Mouse (Mus musculus) embryo, embryonic 10 days (tissue): ENCODE results near the gene Fkbp14.

Source experiments
- DNase-seq: peaks from one replicate; pipeline ENCODE4 v3.0.0-alpha.2; 2015; ENCODE audit warnings: low spot score

The Fkbp14 gene

DNA sequence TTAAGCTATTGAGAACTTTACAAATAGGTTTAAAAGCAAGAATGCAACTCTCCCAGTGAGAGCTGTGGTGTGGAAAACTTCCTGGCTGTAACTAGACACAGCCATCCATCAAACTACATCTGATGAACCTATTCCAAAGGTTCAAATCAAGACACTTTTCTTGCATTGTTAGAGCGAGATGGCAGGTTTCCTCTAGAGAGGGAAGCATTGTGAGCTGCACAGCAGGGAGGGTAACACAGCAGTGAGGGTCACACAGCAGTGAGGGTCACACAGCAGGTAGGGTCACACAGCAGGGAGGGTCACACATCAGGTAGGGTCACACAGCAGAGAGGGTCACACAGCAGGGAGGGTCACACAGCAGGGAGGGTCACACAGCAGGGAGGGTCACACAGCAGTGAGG is 8.9 kb downstream of the Fkbp14 start:
- no peak for DNase-seq

DNA sequence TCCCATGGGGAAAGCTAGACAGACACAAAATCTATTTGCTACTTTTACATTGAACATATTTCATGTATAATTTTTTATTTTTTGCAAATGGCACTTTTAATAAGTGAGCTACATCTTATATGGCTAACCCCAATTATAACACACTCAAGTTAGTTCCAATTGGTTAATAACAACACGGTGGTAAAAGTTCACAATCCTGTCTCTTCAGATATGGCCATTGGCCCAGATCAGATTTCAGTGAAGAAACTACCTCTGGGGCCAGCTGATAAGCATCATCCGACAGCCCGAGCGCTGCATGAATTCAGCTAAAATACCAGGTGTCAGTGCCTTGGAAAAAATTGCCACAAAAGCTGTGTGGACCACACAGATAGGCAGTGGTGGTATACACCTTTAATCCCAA is 9.4 kb downstream of the Fkbp14 start:
- DNase-seq: no peak

DNA sequence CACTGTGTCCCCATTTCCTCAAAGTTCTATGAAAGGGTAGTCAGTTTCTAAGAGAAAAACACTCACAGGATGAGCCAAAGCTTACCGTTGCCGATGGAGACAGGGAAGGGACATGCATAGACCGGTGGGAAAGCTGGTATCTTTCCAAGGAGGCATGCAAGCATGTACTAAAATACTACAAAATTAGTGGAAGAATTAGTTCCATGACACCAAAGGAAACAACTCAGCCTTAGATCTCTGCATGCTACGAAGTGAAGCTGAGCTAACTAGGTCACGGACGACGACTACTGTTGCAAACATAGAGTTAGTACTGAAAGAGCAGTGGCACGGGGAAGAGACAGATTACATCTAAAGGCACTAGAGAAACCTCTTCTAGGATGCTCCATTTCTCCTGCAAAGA is 10.2 kb downstream of the Fkbp14 start:
- no peak for DNase-seq

DNA sequence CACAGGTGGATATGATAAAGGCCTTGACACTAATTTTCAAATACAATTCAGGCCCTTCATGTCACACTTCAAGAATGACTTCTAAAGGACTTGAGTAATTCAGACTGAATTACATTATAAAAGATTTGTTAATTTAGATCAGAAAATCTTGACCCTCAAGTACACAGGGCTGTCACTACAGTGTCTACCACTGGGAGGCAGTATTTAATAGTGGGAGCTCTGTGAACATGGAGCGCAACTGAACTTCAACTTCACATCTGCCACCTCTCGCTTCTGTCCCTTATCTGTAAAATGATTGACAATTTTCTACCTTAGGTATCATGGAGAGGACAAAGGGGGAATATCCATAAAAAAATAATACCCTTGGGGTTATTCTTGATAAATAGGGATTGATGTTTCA is 10.9 kb downstream of the Fkbp14 start:
- DNase-seq: peak; percentile 80

DNA sequence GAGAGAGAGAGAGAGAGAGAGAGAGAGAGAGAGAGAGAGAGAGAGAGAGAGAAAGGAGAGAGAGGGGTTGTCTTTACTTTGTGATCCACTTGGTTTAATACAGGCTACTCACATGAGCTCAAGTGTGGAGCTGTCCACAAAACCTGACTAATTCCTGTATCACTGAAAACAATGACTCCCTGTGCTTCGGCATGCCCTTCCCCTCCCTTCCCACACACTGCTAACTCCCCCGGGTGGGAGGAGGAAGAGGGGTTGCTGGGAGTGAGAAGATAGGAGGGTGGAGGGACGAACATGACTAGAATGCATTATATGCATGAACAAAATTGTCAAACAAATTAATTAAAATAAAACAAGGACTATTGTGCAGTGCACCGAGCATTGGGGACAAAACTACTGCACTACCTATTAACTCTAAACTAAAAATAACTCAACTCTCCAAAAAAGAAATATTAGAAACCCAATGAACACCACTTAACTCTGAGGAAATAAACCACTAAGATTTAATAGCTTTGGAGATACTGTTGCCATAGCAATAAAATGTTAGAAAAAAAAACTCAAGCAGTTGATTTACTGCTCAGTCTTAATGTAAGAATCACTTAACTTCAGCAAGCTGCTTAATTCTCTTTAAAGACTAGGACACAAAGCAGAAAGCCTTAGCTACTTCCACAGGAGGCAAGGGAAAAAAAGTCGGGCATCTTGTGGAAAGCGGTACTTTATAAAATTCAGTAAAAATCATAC is 23.7 kb downstream of the Fkbp14 start:
- DNase-seq: no peak

DNA sequence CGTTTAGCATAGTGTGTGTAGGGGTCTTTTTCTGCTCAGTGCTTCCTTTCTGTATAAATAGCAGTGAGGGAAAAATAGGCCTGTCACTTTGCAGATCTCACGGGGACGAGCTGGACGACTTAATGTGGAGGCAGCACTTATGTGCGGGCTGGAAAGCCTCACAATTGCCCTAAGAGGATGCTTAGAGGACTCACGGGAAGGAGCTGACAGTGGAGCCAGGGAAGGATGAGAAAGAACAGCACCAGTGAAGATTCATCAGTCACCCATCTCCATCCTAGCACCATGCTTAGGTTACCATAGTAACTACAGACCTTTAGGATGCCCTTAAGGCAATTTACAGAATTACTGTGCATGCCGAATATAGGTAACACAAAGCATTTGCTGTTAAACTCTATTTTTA is 27.3 kb downstream of the Fkbp14 start:
- DNase-seq: no peak

DNA sequence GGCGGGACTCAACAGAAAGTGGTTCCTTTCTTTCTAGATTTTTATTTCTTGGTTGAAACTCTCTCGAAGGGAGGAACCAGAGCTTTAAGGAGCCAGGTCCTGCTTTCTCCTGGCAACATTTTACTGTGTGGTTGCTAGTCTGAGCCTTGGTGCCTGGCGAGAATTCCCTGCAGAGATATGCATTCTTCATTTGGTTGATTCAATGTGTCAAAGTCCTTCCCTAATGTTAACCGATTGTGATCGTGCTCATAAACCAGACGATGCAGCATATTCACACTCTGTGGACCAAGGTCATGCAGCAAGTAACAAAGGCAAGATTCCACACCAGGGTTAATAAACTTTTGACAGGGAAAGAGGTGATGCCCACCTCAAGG is 30.6 kb downstream of the Fkbp14 start:
- no peak for DNase-seq

DNA sequence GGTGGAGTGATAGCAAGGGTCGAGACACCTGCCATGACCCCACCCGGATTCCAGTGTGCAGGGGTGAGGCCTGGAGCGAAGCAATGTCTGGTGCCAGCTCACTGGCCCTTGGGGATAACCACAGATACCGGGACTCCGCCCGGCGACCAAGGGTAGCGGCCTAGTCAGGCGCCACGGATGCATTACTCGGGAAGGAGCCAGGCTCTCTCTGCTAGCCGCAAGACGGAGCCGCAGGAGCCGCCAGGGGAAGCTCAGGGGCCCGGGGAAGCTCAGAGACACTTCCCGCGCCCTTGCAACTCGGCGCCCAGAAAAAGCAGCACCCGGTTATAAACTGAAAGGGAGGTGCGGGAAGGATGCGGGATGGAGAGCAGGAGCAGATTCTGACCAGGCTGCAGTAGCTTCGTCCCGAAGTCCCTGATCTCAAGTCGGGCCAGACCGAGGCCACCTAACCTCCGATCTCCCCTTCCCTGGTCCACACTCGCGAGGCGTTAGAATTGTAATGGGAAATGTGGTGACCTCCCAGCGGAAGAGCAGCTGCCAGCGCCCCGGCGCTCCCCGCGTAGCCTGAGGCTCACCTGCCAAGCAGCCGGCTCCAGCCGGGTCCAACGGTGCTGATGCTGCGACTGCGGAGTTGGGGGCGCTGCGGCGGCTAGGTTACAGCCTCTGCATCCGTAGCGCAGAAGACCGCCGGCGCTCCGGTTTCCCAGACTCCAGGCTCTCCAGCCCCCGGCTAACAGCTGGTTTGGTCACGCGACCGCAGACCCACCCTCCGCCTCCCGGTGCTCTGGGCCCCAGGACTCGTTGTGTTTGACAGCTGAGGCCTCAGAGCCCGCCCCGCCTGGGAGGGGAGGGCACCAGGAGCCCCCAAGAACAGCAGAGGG is 31.2 kb downstream of the Fkbp14 start, which contains the start of gene Scrn1:
TSS of gene Scrn1 (minus strand) at position 825 of the 881 bp plus-strand sequence.
- peak; percentile 79 for DNase-seq

DNA sequence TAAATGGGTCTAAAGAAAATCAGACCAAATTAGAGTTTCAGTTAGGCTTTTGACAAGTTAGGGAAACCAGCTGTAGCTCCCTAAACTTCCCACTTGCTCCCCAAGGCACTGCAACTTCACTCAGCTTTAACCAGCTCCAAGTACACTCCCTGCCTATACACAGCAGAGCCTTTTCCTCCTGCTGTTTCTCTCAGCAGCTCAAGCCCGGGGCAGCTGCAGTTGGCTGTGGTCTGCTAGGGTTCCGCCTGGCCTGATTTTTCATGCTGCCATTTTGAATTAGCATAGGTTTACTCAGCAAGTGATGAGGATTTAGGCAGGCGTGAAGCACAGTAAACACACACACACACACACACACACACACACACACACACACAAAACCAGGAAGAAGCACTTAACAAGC is 32.1 kb downstream of the Fkbp14 start:
- peak; percentile 40 for DNase-seq

DNA sequence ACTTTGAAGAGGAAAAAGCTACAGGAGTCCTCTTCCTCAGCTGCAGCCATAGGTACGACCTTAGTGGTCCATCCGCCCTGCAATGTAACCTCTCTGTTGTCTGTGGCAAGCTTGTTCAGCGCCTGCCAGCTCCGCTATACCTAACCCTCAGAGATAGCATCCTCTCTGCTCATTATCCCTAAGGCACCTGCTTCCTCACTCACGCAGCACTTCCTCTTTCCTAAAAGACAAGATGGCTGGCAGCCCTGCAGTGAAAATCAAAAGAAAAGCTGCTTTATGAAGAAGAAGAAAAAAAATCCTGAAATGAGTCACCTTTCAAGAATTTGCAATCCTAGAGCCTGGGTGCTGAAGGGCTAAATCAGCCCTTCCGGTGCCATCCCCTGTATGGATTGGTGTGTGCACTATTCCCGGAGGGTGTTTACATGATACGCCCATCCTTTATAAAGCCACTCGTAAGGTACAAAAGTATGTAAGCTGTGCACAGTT is 32.6 kb downstream of the Fkbp14 start:
- DNase-seq: no peak

DNA sequence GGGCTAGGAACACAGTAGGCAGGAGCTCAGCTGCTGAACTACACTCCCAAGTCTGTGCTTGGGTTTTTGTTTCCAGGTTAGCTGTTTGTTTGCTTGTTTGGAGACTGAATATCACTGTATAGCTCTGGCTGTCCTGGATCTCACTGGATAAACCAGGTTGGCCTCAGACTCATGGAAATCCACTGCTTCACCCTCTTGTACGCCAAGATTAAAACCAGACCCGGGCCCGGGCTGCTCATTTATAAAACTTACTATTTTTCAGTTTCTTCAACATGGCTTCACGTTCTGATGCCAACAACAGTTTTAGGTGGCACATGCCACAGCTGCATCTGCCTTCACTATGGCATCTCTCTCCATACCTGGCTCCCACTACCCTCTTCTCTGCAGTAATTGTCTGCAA is 33.5 kb downstream of the Fkbp14 start:
- no peak for DNase-seq

DNA sequence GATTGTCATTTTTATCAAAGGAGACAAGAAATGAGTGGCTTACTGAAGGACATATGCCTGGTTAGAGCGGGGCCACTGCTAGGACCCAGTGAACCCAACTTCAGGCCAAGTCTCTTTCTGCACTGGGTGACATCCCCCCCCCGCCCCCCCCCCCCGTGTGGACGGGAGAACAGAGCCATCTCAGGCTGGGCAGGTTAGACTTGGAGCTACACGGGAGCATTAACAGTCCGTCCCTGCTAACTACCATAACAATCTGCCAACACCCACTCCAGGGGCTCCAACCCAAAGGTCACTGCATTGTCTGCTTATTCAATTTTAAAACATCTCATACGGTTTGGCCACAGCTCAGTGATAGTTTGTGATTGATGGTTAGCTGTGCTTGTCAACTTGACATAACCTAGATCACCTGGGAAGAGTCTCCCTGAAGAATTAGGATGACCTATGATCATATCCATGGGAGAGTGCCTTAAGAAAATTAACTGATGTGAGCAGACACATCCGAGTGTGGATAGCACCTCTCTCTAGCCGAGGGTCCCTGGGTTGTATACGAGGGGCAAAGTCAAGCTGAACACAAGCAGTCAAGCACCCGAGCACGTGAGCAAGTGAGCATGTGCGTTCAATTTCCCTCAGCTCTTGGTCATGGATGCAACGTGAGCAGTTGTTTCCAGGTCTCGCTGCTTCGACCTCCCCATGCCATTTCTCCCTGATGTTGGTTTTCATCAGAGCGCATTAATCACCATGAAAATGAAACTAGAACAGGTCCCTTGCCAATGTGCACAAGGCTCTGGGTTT is 34.9 kb downstream of the Fkbp14 start:
- no peak for DNase-seq

DNA sequence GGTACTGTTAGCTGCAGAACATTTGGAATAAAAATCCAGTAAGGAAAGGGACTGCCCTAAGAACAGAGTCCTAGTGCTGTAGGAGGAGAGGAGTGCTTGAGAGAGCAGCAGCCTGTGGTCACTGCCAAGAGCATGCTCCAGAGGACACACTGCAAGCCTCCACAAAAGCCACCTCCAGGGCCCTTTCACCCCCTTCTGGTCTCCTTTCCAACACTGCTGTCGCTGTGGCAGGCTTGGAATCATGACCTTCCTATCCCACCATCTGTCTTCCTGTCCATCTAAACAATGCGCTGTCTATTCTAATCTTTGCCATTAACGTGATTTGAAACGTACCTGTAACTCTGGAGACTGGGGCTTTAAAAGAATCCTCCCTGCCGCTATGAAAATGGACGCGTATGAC is 38.6 kb downstream of the Fkbp14 start:
- DNase-seq: no peak

DNA sequence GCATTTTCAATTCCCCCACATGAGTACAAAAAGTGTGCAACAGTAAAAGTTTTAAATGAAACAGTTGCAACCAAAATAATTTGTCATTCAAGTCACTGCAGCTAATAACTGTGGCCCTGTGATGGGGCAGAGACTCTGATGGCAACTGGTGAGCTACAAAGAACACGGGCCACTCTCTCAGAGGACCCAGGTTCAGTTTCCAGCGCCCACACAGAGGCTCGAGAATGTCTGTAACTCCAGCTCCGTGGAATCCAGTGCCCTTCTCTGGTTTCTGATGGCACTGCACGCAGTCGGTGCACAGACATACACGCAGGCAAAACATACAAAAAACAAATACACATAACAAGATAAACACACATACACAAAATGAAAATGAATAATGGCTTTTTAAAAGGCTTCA is 39.4 kb downstream of the Fkbp14 start:
- DNase-seq: no peak

DNA sequence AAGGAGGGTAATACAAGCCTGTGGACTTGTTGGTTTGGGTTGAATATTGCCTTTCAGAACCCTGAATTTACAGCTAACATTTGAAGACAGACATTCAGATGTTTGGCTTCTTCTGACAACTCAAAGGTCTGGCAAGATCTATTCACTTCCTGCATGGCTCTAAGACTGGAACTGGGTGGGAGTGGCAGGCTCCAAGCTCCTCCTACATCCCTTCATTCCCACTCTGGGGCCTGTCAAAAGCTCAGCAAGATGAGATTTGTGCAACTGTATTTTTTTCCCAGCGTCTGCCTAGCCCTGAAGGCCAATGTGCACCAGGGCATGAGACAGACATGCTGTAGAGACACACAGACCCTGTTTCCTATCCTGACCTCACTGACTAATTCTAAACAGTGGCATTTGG is 41.3 kb downstream of the Fkbp14 start:
- no peak for DNase-seq

DNA sequence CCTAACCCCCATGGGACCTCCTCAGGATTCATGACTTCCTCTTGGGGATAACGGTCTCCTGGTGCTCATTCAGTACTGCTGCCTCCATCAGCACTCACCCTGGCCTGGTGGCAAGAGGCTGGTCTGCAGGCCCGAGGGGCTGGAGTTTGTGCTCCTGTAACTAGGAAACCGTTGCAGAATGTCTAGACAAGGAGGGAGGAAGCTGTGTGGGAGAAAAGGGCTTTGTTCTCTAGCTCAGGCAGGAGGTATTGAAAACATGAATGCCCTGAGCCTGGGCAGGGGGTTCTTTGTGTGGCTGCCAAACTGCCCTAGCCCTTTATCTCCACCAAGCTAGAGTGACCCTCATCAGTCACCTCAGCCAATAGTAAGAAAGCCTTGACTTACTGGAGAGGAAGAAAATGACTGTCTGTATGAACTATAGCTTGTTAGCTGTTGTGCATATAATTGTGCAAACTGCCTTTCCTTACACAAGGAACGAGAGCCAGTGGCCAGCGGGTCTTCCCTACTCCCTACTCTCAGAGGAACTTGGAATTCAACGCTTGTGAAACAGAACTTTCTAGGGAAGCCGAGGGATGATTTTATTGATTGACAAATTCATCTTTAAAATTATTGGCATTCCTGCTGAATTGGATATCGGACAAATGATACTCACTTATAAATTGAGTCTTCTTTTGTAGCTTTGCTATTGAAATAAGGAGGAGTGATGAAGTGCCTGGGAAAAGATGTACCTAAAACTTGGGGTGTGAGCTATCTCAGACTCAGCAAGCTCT is 42.6 kb downstream of the Fkbp14 start:
- DNase-seq: peak; percentile 85

DNA sequence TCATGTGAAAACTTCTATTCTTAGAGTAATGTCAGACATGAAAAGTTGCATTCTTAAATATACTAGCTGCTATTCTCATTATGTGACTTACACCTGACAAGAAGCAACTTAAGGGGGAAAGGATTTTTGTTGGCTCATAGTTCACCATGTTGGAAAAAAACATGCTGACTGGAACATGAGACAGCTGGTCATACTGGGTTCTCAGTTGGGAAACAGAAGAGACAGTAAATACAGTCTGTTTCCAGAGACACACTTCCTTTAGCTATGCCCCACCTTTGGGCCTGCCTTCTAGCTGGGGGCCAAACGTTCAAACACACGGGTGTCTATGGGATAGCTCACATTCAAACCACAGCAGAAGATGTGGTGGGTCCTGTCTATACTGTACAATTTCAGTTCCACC is 43.5 kb downstream of the Fkbp14 start:
- no peak for DNase-seq

DNA sequence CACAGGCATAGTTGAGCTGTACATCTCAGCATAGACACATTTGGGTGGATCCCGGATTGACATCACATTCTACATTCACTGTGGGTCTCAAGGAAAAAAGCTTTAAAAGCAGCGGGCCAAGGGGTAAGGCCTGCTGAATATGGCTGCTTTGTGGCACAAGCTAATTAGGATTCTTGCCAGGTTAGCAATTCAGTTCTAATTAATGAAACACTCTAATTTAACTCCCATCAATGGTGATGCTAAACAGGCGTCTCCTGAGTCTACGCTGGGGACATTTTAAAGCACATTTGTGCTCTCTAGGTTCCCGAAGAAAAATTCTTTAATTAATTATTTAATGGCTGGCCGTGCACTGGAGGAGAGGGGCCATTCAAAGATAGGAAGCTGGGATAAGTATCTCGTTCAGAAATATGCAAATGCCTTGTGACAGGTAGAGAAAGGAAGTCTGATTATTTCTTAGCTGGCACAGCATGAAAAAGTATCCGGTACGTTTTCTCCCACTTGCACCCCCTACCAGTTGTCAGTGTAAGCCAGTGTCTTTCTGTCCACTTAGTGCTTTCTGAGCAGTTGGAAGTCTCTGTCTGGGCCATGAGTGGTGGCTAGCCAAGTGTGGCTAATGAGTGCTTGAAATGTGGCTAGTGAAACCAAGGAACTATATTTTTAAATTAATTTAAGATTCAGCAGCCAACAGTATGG is 44.2 kb downstream of the Fkbp14 start:
- no peak for DNase-seq

DNA sequence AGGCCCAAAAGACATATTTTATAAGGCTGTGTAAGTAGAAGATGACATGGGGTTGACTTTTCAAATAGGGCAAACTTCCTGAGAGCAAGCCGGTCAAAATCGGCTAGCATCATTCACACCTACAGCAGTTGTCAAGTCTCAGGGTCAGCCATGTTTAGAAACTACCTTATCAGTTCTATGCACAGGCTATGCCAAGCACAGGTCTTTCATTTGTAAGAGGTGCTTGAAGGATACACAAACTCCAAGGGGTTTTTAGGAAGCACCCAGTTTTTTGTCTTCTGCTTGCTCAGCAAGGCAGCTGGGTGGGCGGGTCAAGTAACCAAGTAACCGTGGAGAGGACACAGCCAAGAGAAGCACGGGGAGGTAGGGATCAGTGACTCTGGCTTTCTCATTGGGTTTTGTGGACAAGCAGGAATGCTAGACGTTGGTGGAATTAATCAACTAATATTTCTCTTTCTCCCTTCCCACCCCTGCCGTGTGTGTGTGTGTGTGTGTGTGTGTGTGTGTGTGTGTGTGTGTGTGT is 46.2 kb downstream of the Fkbp14 start:
- DNase-seq: no peak

DNA sequence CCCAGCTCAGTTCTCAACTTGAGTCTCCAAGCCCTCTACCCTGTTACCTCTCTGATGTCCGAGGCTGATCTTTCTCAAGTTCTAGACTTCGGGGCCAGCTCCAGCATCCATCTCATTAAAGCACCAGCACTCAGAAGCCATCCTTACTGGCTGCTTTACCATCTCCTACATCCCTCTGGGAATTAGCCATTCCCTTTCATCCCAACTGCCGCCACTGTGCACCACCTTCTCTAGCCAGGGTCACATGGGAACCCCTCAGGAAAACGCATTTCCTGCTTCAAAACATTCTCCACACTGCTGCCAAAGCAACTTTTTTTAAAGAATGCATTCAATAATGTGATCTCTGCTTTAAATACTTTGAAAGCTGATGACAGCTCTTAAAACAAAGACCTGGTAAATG is 47.8 kb downstream of the Fkbp14 start:
- no peak for DNase-seq
